Mouse (Mus musculus): ENCODE data around the gene Ugt1a6a.
"Not testable (repeated sequence)": the region's sequence is repeated elsewhere in the genome, so short reads cannot be mapped to it uniquely, and the experiment has no call there.

Ugt1a6a gene

DNA sequence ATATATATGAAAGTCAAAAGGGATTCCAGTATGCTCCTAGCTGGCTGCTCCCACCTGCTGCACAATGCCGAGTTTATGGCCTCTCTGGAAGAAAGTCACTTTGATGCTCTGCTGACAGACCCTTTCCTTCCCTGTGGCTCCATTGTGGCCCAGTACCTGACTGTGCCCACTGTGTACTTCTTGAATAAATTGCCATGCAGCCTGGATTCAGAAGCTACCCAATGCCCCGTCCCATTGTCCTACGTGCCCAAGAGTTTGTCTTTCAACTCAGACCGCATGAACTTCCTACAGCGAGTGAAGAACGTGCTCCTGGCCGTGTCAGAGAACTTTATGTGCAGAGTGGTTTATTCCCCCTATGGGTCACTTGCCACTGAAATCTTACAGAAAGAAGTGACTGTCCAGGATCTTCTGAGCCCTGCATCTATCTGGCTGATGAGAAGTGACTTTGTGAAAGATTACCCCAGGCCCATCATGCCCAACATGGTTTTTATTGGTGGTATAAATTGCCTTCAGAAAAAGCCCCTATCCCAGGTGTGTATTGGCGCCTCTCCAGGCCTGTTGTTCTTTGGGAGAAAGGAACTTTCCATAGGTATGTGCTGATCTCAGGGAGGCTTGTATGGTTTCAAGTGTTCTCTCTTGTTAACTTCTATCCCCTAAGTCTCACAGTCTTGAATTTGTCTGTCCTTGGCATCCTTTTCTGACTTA lies 77.9 kb downstream of the Ugt1a6a start:
- peak; percentile 11 for DNase-seq (ENCODE audit: low spot score)

DNA sequence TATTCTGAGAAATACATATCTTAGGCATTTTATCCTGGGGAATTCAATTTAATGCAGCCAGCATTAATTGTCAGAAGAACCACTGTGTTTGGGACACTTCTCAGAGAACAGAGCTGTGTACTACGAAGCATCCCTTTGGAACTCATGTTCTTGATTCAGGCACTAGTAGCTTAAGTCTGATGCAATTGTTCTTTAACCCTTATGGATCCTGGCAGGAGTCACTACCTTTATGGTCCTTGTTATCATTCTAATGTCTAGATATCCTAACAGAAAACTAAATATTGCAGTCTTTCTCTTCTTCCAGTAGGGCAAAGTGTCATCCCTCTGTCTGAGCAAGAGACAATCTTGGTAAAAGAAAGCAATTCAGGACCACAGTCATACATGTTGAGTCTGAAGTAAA lies 78.5 kb downstream of the Ugt1a6a start:
- DNase-seq (ENCODE audit: low spot score), result peak; percentile 19

DNA sequence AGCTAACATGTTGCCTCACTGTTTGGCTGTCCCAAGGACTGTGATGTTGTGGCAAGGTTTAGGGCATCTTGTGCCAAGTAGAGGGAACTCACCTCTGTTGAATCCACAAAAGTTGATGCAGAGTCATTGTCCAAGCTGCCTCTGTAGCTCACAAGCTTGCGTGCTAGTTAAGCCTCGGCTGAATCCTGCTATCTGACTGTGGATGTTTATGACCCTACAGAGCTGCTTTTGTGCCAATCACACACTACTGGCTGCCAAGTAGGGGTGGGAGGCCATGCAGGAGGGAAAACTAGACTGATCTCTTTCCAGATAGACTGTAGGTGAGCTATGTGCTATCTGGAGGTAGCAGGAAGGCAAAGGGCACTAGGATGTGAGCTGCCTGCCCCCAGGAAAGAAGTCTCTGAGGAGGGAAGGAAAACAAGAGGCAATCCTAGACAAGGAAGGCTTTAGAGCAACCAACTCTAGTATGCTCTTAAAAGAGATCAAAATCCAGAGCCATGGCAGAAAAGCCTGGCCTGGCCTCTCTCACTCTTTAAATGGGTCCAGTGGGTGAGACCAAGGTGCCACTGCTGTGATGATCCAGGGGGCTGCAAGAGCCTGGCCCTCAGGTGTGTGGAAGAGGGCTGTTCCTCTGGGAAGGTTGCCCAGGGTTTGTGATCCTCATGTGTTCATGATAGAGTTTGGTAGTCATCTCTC lies 79.3 kb downstream of the Ugt1a6a start:
- peak; percentile 51 for DNase-seq (ENCODE audit: low spot score)

DNA sequence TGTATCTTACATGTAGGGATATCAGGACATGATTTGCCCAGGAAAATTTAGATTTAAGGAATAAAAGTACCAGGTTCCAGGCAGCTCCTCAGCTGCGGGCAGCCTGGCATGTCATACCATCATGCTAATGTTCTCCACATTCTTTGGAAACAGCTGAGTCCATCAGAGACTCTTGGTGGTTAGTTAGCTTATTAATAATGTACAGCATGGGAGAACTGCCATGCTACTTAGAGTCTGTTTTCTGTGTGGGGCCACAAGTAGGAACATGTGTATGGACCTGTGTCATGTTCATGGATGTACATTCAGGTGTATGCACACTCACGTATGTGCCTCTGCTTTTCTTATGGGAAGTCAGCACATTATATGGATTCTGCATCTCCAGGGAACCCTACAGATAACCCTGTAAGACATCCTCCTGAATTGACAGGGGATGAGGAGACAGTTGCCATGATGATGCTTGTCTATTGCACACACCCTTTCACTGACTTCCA lies 79.9 kb downstream of the Ugt1a6a start:
- DNase-seq (ENCODE audit: low spot score), result peak; percentile 9

DNA sequence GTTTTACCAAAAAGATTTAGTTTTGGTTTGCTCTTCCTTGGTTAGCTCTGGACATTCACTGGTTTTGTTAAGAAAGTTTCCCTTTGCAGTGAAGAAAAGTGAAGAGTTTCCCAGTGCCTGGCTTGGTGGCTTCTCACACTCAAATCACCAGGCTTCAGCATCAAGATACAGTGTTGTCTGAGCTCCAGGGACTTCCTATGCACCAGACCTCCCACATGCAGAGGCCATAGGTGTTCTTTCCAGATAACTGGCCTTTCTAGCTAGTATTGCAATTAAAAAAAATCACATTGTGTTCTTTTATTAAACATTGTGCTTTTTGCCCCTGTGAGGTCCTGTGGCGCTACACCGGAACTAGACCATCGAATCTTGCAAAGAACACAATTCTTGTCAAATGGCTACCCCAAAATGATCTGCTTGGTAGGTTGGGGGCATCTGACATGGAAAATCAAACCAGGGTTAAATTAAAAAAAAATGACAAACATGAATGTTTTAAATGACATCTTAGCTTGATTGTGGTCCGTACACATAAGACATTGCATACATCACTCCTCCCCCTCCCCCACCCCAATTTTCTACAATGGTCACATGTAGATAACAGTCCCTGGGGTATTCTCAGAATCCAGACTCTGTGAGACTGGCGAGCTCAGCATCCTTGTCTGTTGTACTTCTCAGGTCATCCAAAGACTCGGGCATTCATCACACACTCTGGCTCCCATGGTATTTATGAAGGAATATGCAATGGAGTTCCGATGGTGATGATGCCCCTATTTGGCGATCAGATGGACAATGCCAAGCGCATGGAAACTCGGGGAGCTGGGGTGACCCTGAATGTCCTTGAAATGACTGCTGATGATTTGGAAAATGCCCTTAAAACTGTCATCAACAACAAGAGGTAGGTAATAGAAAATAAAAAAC lies 81.1 kb downstream of the Ugt1a6a start:
- no peak for DNase-seq (ENCODE audit: low spot score)

DNA sequence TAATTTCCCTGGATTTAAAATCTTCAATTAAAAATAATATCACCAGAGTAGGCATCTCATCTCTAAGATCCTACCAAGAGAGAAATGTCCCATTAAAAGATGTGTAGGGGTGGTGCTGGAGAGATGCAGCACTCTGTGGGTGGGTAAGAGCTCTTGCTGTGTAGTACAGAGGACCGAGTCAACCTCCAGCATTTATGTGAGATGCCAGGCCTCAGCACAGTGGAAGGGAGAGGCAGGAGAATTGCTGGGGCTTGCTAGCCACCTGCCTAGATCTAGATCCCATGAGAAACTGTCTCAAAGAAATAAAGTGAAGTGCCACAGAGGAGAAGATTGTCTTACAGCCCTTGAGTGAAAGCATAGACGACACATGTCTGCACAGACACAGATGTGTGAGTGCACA lies 81.9 kb downstream of the Ugt1a6a start:
- DNase-seq (ENCODE audit: low spot score), result no peak

DNA sequence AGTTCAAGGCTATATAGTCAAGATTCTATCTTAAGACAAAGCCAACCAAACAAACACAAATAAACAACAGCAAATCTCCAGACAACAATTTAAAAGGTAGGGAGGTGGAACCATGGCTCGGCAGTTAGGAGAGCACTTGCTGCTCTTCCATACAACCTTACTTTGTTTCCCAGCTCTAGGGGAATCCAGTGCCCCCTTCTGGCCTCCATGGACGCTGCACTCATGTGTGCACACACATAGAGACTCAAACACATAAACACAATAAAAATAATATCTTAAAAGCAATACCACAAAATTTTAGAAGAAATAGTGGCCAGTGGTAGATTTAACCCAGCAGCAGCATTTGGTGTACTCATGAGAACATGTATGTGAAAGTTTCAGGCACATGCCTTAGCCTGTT lies 82.5 kb downstream of the Ugt1a6a start:
- no peak for DNase-seq (ENCODE audit: low spot score)

DNA sequence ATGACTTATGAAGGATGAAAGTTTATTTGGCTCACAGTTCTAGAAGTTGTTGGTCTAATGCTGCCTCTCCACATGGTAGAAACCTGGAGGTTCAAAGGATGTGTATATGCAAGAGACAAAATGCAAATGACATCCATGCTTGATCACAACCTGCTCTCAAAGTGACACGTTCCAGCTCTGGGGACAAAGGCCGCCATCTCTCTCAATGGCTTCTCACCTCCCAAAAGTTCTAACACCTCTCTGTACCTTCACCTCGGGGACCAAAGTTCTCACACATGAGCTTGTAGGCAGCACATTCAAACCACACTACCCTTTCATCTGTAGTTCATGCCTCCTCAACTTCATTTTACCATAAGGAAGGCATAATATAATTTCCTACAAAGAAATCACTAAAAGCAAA lies 83.0 kb downstream of the Ugt1a6a start:
- DNase-seq (ENCODE audit: low spot score), result no peak

DNA sequence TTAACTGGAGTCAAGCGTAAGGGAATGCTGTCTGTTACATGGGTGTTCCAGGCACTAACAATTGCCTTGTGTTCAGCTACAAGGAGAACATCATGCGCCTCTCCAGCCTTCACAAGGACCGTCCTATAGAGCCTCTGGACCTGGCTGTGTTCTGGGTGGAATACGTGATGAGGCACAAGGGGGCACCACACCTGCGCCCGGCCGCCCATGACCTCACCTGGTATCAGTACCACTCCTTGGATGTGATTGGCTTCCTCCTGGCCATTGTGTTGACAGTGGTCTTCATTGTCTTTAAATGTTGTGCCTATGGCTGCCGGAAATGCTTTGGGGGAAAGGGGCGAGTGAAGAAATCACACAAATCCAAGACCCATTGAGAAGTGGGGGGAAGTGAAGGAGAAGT lies 83.4 kb downstream of the Ugt1a6a start:
- DNase-seq (ENCODE audit: low spot score), result no peak

DNA sequence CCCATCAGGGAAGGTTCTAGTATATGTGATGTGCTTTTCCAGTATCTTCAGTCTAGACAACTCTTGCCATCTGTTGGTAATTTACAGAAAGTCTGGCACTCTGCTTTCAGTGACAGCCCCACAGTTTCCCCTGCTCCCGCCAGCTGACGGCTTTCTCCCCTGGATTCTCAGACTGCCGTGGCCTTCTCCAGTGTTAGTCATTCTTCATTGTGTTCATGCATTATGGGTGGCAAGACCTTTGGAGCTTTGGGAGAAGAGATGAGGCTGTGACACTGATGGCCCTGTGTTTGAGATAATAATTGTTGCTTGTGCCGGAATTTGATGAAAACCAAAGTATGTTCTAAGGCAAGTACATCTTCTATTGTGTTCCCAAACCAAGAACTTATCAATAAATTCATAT lies 84.0 kb downstream of the Ugt1a6a start:
- DNase-seq (ENCODE audit: low spot score), result no peak

DNA sequence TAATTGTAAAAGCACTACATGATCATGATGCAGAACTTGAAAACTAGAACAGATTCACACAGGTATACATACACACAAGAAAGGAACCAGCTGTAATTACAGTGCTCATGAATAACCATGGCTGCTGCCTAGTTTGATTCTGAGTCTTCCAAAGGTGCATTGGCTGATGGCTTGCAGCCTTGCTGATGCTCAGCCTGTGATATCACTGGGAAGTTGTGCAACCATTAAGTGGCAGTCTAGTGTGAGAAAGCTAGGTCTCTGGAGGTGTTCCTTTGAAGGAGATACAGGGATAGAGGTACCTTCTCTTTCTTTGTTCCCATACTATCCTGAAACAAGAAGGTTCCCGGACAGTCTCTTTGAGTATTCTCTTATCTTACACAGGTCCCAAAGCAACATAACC lies 84.4 kb downstream of the Ugt1a6a start:
- no peak for DNase-seq (ENCODE audit: low spot score)

DNA sequence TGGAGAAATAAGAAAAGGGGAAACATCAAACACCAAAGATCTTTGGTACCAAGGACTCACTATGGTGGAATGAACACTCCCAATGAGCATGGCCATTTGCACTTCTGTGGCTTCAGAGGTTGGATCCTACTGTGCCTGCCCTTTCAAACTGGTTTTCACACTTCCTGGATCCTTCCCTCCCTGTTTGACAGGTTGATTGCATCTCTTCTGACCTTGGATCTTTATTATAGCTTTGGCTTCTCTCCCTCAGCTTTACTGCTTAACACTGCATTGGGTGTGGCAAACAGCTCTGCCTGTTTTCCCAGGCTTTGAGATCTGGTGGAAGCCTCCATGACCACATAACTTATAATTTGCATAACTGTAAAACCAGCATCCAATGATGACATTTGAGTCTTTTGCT lies 85.7 kb downstream of the Ugt1a6a start:
- DNase-seq (ENCODE audit: low spot score), result no peak

DNA sequence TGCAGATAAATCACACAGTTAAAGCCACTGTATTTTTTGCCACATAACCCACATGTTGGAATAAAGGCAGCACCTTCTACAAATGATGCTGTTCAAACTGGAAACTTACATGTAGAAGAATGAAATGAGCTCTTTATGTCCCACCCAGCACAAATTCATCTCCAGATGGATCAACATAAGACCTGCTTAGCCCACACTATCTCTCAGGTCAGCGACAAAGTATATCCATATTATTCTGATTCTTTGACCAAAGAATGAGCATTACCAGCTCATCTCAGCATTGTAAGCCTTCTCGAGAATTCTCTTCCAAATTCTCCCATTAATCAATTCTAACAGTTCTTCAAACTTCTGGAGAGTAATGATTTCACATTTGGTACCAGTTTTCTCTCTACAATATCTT lies 87.6 kb downstream of the Ugt1a6a start:
- no peak for DNase-seq (ENCODE audit: low spot score)

DNA sequence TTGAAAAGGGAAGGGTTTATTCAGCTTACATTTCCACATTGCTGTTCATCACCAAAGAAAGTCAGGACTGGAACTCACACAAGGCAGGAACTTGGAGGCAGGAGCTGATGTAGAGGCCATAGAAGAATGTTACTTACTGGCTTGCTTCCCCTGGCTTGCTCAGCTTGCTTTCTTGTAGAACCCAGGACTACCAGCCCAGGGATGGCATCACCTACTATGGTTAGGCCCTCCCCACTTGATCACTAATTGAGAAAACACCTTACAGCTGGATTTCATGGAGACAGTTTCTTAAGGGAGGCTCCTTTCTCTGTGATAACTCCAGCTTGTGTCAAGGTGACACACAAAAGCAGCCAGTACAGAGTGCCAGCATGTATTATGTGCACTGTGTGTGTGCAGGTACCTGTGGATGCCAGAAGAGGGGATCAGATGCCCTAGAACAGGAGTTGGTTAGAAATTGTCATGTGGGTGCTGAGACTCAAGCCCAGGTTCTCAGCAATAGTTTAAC lies 88.5 kb downstream of the Ugt1a6a start:
- not testable (repeated sequence) for DNase-seq (ENCODE audit: low spot score)

DNA sequence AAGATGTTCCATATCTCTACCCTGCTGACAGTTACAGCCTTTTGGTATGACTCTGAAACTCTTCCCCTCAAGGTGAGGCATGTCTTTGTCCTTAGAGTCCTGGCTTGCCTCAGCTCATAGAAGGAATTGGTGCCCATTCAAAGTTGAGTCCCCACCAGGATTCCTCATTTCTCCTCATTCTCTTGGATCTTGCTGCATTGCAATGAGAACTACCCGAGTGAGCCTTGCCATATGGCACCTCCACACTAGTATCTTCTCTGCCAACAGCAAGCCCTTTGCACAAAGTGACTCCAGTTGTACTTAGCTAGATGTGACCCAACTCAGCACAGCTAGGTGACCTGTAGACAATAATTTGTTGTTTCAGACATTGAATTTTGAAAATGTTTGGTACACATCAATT lies 89.0 kb downstream of the Ugt1a6a start:
- DNase-seq (ENCODE audit: low spot score), result peak; percentile 52

DNA sequence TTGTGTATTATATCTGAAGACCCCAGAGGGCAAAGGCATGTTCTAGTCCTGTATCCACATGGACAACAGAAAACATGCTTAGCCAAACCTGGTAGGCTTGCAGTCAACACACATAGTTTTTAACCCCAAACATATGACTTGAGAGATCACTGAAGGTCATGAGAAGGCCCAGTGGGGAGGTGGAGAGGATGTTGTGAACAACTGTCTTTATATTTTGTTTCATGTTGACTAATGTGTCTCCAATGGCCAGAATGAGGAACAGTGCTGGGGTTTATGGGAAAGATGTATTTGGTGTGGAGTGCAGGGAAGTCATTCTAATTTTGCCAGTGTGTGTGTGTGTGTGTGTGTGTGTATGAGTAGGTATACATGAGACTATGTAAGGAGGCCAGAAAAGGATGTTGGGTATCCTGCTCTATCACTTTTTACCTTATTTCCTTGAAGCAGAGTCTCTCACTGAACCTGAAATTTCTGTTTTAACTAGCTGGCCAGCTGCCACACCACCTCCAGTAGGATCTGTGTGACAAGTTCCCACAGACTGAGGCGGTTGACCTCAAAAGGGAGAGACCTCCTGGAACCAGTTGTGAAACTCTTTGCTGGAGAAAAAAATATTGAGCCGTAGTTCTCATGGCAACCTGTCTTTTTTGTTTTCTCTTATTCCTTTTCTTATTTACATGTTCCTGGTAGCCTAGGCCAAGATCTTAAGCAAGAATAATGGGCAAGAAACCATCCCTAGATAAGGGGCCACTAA lies 89.6 kb downstream of the Ugt1a6a start:
- DNase-seq (ENCODE audit: low spot score), result peak; percentile 84

DNA sequence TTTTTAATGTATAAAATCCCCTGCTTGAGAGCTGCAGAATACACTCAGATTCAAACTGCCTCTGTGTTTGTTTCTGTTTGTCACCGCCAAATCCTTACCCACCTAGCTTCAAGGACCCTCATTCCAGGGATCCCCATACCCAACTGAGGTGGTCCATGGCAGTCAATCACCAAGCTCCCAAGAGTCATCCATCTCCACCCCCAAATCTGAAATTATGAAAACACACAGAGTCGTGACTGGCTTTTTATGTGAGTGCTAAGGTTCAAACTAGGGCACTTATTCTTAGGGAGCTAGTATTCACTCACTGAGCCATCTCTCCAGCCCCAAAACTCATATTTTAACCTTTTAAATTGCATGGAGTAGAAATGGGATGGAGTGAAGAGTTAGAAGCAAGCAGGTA lies 90.7 kb downstream of the Ugt1a6a start:
- not testable (repeated sequence) for DNase-seq (ENCODE audit: low spot score)

DNA sequence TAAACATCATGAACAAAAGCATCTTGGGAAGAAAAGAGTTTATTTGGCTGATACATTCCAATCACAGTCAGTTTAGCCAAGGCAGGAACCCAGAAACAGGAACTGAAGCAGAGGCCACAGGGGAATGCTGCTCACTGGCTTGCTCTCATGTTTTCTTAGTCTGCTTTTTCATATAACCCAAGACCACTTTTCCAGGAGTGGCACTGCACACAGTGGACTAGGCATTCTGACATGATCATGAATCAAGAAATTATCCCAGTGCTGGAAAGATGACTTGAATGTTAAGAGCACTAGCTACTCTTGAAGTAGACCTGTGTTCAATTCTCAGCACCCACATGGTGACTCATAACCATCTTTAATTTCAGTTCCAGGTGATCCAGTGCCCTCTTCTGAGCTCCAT lies 91.1 kb downstream of the Ugt1a6a start:
- no peak for DNase-seq (ENCODE audit: low spot score)

DNA sequence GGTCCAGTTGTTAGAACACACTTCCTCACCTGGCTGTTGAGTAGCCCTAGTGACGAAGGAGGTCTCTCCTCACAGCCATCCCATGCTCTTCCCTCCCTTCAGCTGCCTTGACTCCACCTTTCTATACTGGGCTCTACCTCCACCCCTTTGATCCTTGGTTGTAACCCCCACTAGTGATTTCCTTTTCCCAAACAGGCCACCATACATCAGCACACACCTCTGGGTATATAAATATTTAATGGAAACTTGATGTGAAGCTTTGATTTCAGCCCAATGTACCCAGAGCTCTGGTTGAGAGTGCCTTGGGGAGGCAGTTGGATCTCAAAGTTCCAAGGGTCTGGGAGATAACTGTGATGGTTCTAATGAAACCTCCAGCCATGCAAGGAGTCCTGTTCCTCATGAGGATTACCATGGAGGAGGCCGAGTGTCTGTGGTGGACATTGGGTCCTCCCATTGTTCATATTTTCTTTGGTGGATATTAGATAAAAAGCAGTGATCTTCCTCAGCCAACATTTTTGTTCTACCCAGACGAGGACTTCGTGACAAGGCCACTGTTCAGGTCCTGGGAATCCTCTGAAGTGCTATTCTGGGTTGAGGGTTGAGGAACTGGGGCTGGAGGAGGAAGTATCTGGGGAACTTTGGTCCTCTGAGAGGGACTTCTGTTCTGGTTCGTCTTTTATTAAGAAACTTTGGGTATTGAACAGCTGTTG lies 92.2 kb downstream of the Ugt1a6a start, which contains the start of gene Mroh2a:
Gene Mroh2a (plus strand): TSS at position 317 of the 710 bp plus-strand sequence.
- no peak for DNase-seq (ENCODE audit: low spot score)

DNA sequence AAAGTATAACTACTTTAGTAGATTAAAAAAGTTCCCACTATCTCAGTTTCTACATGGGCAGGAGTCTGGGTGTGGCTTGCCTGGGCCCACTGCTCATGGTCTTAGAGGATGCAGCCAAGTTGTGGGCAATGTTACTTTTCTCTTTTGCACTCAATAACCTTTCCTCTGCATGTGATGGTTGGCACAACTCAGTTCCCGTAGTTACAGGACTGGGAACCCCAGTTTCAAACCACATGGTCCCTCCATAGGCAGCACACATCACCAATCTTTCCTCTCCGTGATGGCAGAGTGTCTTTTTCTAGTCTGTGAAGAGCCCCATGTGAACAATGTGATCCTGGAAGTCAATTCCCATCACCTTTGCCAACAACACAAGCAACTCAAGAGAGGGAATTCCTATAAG lies 92.9 kb downstream of the Ugt1a6a start:
- DNase-seq (ENCODE audit: low spot score), result no peak

DNA sequence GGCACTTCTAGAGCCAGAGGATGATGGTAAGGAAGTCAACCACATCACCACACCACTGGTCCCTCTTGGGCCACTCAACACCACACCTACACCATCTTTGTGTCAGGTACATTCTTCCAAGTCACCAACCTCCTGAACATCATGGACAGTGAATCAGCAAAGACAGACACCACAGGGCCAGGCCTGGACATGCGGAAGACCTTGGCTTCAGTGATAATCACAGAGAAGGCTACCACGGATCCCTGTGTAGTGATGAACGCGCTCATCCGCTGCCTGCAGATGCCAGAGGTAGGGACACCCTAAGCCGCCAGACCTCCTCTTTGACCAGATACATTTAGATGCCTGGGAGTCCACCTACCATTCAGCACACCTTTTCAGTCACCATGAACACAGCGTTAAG lies 93.5 kb downstream of the Ugt1a6a start:
- DNase-seq (ENCODE audit: low spot score), result no peak

Measured in adipocyte (in vitro differentiated cells).